Mouse (Mus musculus): ENCODE data around the gene Klk10. TPM values are rescaled to one million over a fixed set of nuclear protein-coding genes. Genes with fewer than 3 reads are reported as not detected.

The Klk10 gene
- not detected in 2 replicates for total RNA-seq (2014; fragmentation: Nextera tagmentation)
- total RNA-seq (2017): not detected in 2 replicates

DNA sequence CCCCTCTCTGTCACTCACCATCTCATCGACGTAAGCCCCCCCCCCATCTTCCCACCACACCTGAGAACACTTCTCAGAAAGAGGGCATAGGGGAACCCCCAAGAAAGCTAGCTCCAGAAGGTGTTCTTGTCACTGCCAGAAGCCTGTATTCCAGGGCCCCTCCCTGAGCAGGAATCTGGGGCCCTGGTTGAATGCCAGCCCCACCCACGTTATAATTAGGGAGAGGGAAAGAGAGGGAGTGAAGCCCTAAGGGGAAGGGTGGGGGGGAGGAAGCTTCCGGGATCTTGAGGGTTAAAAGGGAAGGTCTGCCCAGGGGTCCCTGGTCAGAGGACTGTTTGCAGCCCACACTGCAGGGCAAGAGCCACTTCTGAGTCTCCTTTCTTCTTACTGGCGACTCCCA, at the start of gene Klk10:
Klk10 (plus strand) TSS at position 290 of the 400 bp plus-strand sequence.
- no peak for ATAC-seq (replicated peaks; ENCODE audit: low FRiP score, low TSS enrichment, poor library complexity, severe bottlenecking)

- ATAC-seq (replicated peaks; ENCODE audit: low FRiP score, low TSS enrichment, poor library complexity, severe bottlenecking): no peak
These were observed 33.0 kb upstream of the Klk10 start for GRCm38 (mm10) chr7:43747788-43748187.

DNA sequence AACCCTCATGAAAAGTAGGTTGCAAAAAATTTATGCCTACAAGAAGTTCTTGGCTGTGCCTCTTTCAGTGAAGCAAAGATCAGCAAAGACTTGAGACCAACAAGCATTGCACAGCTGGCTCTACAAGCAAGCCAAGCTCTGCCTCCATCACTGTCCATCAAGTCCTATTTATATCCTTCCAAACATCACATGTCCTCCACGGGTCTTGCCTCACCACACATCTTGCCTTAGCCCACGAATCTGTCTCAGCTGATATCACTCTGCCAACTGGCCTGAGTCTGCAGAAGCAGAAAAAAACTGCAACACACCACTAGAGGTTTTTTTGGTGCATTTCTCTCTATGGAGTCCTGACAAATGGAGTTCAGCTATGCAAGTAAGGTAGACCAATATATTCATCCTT, 28.0 kb upstream of the Klk10 start:
- no peak for ATAC-seq (replicated peaks; ENCODE audit: low FRiP score, low TSS enrichment, poor library complexity, severe bottlenecking)

GRCm38 (mm10) chr7:43766484-43766883, 14.4 kb upstream of the Klk10 start:
- no peak for ATAC-seq (replicated peaks; ENCODE audit: low FRiP score, low TSS enrichment, poor library complexity, severe bottlenecking)

GRCm38 (mm10) chr7:43768597-43768996, 12.2 kb upstream of the Klk10 start, which contains the start of gene Klk12:
Klk12 (plus strand) TSS chr7:43768897.
- no peak for ATAC-seq (replicated peaks; ENCODE audit: low FRiP score, low TSS enrichment, poor library complexity, severe bottlenecking)

DNA sequence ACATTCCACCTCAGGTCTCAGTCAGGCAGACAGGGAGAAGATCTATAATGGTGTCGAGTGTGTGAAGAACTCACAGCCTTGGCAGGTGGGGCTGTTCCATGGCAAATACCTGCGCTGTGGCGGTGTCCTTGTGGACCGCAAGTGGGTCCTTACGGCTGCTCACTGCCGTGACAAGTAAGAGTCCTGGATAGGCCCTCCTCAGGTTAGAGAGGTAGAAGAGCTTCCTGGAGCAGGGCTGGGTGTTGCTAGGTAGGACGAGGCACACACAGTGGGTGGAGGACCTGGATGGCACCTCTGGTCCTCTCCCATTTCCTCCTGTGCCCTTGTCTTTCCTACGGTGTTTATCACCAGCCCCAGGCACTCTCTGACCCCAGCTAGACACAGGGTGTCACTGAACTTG, 11.2 kb upstream of the Klk10 start:
- ATAC-seq (replicated peaks; ENCODE audit: low FRiP score, low TSS enrichment, poor library complexity, severe bottlenecking): no peak

GRCm38 (mm10) chr7:43770701-43771100, 10.1 kb upstream of the Klk10 start:
- ATAC-seq (replicated peaks; ENCODE audit: low FRiP score, low TSS enrichment, poor library complexity, severe bottlenecking): no peak

- ATAC-seq (replicated peaks; ENCODE audit: low FRiP score, low TSS enrichment, poor library complexity, severe bottlenecking): no peak
These were observed 8.9 kb upstream of the Klk10 start for GRCm38 (mm10) chr7:43771916-43772315.

- no peak for ATAC-seq (replicated peaks; ENCODE audit: low FRiP score, low TSS enrichment, poor library complexity, severe bottlenecking)
These were observed 7.9 kb upstream of the Klk10 start for GRCm38 (mm10) chr7:43772901-43773300.

GRCm38 (mm10) chr7:43774364-43774763, 6.5 kb upstream of the Klk10 start, which contains the start of gene Klk11:
Klk11 (plus strand) TSS chr7:43774604.
- ATAC-seq (replicated peaks; ENCODE audit: low FRiP score, low TSS enrichment, poor library complexity, severe bottlenecking): no peak

DNA sequence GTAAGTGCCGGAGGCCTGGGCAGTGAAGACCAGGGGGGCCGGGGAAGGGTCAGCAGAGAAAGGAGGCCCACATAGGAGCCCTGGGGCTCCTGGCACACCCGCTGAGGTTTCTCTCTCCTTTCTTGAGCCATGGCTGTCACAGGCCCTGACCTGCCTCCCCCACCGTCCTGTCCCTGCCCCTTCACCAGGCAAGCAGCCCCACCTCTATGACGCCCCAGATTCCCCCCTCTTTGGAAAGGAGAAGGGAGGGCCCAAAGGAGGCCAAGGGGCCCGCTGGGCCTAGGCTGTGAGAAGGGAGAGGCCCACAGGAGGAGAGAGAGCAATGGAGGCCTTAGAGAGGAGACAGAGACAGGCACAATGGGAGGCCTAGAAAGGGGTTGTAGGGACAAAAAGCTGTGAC, 6.0 kb upstream of the Klk10 start:
- no peak for ATAC-seq (replicated peaks; ENCODE audit: low FRiP score, low TSS enrichment, poor library complexity, severe bottlenecking)

DNA sequence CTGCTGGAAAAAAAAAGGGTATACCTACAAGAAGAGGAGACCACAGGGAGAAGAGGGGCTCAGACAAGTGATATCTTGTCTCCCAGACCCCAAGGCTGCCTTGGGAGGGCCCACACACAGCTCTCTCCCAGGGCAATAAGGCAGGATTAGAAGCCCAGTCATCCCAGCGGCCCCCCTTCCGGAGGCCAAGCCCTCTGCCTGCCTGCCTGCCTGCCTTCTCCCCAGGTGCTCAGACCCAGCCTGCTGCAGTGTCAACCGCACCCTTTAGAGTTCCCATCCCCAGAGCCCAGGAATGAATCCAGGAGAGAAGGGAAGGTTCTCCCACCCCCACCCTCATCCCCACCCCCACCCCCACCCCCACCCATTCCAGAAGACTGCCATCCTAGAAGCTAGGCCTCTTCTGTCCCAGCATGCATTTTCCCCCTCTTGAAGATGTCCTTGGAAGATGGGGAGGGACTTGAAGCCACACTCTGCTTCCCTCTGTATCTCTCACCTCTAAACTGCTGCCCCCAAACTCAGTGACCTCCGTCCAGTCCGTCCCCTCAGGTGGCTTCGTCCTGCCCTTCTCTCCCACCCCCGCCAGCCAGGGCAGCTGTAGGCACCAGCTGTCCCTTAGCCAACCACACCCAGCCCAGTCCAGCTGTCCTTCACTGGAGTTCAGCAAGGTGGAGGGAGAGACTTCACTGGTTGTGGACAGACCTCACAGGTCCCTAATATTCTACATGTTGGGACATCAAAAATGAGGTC, 5.4 kb upstream of the Klk10 start:
- no peak for ATAC-seq (replicated peaks; ENCODE audit: low FRiP score, low TSS enrichment, poor library complexity, severe bottlenecking)

DNA sequence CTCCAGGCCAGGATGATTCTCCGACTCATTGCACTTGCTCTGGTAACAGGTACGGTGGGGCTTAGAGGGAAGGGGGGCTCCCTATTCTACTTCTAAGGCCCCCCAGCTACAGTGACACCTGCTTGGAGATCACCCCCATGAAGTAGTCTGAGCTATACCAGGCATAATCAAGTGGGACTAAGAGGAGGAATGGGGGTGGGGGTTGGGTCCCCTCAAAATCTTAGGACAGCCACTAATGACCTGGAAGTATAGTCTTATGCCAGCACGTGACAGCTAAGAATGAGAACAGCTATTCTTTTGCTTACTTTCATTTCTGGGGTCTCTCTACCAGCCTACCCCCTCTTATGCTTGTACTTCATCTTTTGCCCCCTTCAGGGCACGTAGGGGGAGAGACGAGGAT, 4.3 kb upstream of the Klk10 start:
- ATAC-seq (replicated peaks; ENCODE audit: low FRiP score, low TSS enrichment, poor library complexity, severe bottlenecking): no peak

- no peak for ATAC-seq (replicated peaks; ENCODE audit: low FRiP score, low TSS enrichment, poor library complexity, severe bottlenecking)
These were observed 3.4 kb upstream of the Klk10 start for GRCm38 (mm10) chr7:43777423-43777822.

DNA sequence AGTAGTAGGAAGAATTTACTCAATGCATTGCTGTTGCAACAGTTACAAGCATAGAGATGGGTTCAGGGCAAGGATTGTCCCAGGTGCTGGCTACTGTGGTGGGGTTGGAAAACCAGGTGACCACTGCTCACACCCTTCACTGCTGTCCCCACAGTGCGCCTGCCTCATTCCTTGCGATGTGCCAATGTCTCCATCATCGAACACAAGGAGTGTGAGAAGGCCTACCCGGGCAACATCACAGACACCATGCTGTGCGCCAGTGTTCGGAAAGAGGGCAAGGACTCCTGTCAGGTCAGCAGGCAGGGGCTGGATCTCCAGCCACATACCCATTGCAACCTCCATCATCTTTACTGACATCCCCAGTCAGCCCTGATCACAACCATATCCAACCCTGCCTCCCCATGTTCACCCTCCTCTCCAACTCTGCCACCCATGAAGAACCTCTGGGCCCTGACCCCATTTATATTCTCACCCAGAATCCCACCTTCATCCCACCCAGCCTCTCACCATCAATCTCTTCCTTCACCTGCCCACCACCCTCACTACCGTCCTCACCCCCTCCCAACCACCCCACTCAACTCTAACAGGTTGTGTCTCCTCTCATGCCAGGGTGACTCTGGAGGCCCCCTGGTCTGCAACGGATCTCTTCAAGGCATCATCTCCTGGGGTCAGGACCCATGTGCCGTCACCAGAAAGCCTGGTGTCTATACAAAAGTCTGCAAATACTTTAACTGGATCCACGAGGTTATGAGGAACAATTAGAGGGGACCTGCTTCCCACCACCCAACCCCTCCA, 2.5 kb upstream of the Klk10 start:
- ATAC-seq (replicated peaks; ENCODE audit: low FRiP score, low TSS enrichment, poor library complexity, severe bottlenecking): no peak

DNA sequence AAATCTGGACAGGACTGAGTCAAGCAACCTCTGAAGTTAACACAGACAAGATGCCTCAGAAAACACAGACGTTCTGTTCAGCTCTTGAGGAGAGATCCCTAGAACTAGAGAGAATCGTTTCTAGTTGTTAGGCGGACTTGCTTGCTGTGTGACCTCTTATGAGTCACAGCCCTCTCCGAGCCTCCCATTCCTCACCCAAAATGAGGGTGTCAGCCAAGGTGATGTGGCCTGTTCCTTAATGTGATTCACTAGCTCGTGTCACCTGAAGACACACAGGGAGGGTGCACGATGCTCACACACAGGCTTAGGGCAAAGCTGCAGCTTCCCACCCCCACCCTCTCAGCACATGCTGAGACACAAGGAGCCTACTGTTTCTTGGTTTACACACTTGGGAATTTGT, 594 bp upstream of the Klk10 start:
- no peak for ATAC-seq (replicated peaks; ENCODE audit: low FRiP score, low TSS enrichment, poor library complexity, severe bottlenecking)

GRCm38 (mm10) chr7:43781541-43781940, 706 bp downstream of the Klk10 start:
- ATAC-seq (replicated peaks; ENCODE audit: low FRiP score, low TSS enrichment, poor library complexity, severe bottlenecking): no peak

DNA sequence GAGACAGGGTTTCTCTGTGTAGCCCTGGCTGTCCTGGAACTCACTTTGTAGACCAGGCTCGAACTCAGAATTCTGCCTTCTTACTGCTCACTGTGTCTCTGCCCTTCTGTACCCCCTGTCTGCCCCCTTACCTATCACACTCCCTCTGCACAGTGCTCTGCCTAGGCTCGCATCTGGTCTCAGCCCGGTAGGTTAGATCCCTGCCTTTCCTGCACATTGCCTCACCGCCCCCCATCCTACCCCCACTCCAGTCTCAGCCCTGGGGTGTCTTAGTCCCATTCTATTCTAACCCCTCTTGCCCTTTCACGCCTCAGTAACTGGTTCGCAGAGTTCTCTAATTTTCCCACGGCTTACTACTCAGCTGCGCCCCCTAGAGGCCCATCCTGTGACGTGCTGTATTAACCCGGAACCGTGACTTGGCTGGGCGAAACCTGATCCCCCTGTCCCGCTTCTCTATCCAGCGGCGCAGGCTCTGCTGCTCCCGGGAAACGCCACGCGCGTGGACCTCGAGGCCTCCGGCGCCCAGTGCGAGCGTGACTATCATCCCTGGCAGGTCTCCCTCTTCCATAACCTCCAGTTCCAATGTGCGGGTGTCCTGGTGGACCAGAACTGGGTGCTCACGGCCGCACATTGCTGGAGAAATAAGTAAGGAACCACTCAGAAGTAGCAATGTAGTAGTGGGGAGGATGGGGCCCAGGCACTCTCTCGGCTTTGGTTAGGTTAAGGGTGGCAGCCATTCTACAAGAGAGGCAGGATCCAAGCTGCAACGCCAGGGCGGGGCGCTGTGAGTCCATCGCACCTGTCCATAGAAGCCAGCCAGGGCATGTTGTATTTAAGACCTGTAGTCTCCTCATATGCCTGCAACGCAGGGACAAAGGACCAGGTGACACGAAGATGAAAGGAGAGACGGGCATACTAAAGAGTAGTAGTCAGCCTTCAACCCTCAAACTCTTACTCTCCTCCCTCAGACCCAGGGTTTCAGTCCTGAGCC, 1.7 kb downstream of the Klk10 start:
- peak; percentile 87 for ATAC-seq (replicated peaks; ENCODE audit: low FRiP score, low TSS enrichment, poor library complexity, severe bottlenecking)

DNA sequence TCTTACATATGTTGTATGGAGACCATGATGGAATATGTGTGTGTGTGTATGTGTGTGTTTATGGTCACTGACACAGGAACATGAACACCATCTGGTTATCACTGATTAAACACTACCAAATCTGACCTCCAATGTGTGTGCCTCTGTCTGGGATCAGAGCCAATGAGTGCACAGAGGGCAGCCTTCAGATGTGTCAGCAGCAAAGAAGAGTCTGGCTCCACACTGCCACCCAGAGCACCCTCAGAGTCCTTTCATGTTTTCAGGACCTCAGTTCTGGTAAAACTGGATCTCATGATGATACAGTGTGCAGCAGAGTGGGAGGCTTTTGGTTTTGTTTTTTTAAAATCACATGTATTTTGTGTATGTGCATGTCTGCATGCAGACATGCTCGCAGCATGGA, 4.5 kb downstream of the Klk10 start:
- no peak for ATAC-seq (replicated peaks; ENCODE audit: low FRiP score, low TSS enrichment, poor library complexity, severe bottlenecking)

DNA sequence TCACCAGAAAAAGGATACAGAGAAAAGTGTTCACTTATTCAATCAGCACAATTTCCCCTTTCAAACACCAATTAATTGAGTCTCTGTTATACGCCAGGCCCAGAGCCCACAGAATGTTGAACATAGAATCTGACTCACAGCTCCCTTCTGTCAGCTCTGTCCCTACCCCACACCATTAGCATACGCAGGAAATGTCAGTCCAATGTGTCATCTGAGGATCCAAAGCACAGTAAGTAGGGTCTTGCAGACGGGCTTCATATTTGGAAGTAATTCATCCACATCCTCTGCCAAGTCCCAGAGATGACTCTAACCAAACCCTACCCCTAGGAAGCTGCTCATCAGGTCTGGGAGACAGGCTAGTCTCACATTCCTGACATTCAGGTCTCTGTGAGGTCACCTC, 7.3 kb downstream of the Klk10 start:
- no peak for ATAC-seq (replicated peaks; ENCODE audit: low FRiP score, low TSS enrichment, poor library complexity, severe bottlenecking)
